Mouse (Mus musculus) lung, postnatal 0 days (tissue): ENCODE data around the gene Pex26.

ENCODE experiments used
- CTCF ChIP-seq: IDR thresholded peaks from 2 replicates; pipeline ENCODE4 v1.5.1; 2016; ENCODE audit warnings: antibody characterized with exemption, mild to moderate bottlenecking
- EP300 ChIP-seq: IDR thresholded peaks from 2 replicates; pipeline ENCODE4 v1.6.1; 2016; ENCODE audit warnings: antibody characterized with exemption, mild to moderate bottlenecking, control low read depth

DNA sequence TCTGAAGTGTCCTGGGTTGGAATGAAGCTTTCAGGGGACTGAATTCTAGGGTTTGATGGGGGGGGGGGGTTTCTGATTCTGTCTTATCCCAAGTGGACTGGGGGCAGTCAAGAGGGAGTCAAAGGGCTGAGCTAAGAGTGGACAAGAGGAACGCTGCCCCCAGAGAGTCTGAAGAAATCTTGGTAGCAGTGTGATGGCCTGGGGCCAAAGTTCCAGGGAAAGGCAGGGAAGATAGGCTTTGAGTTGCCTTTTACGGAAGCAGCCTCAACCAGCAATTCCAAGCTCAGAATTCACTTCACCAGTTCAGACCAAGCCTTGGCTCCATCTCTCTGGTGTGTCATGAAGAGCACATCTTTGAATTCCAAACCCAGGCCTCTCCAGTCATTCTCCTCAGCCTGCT, 27.4 kb upstream of the Pex26 start:
- TF ChIP-seq CTCF (no peak), EP300 (no peak)
